Mouse (Mus musculus): ENCODE results near the gene Eepd1. TPM values are rescaled to one million over a fixed set of nuclear protein-coding genes. Genes with fewer than 3 reads are reported as not detected.

Eepd1 gene
- polyA plus RNA-seq, 1 experiment from 2014 or later: 6.1 TPM

DNA sequence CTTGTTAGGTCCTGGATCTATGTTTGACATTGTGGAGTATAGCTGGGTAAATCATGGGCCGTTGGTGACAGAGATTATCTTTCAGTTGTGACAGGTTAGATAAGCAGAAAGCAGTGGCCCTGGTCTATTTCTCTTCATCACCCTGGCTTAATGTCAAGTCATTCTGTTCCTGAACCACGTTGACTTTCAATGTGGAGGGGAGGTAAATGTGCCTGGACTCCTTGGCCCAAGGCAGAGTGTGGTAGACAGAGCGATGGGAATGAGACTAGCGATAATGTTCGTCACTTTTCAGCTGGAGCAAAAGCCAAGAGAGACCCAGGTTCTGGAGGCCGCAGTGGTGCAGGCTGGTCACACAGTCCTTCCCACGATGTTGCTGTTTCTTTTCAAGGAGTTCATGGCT lies 35.3 kb downstream of the Eepd1 start:
- Histone ChIP-seq H3K4me3 (ENCODE audit: low read length) (no peak overlapping the region), H3K27me3 (ENCODE audit: control insufficient read depth, insufficient read depth, low read length) (no peaks in the 10 kb centered on the region), H3K36me3 (ENCODE audit: control insufficient read depth, insufficient read depth, low read length) (no peaks in the 10 kb centered on the region), H3K9me3 (ENCODE audit: control insufficient read depth, low read length) (no peaks in the 10 kb centered on the region), H3K4me1 (ENCODE audit: control insufficient read depth, insufficient read depth, low read length) (peaks cover 4% of the 10 kb centered on the region; the same call in 1 of the 2 replicates), H3K27ac (ENCODE audit: low read depth, low read length) (no peak overlapping the region), H3K9ac (ENCODE audit: low read depth, low read length) (no peak overlapping the region), H3K4me2 (replicated peaks; ENCODE audit: low read depth, low read length) (no peak overlapping the region)
- ATAC-seq (ENCODE audit: low FRiP score, low TSS enrichment): no peak
- 76% methylated on average over 7 of the region's 7 CpGs for WGBS

GRCm38 (mm10) chr9:25517982-25518381 lies 36.6 kb downstream of the Eepd1 start:
- H3K9me3 ChIP-seq (ENCODE audit: control insufficient read depth, low read length): no peaks in the 10 kb centered on the region
- no peak overlapping the region for H3K9ac ChIP-seq (ENCODE audit: low read depth, low read length)
- no peaks in the 10 kb centered on the region for H3K36me3 ChIP-seq (ENCODE audit: control insufficient read depth, insufficient read depth, low read length)
- no peak overlapping the region for H3K4me2 ChIP-seq (replicated peaks; ENCODE audit: low read depth, low read length)
- no peaks in the 10 kb centered on the region for H3K27me3 ChIP-seq (ENCODE audit: control insufficient read depth, insufficient read depth, low read length)
- H3K4me1 ChIP-seq (ENCODE audit: control insufficient read depth, insufficient read depth, low read length): peaks cover 4% of the 10 kb centered on the region; the same call in 1 of the 2 replicates
- WGBS: 56% methylated on average over 4 of the region's 4 CpGs
- ATAC-seq (ENCODE audit: low FRiP score, low TSS enrichment): no peak
- H3K27ac ChIP-seq (ENCODE audit: low read depth, low read length): no peak overlapping the region
- H3K4me3 ChIP-seq (ENCODE audit: low read length): no peak overlapping the region

DNA sequence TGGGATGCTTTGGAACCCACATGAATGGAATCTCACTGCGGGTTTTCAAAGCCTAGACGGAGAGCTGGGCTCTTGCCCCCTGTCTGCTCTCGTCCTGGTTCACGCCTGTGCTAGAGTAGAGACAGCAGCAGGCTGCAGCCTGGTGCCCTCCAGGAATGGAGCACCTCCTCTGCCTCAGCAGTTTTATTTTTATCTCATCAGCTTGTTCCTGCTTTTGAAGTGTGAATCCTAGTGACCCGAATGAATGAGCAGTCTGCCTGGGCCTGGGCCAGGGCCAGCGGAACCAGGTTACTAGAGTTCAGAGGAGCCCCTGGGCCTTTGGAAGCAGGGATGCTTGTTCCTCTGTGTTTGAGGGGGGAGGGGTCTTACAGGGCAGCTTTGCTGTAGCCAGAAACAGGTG lies 37.8 kb downstream of the Eepd1 start:
- 51% methylated on average over 6 of the region's 6 CpGs for WGBS
- no peak for ATAC-seq (ENCODE audit: low FRiP score, low TSS enrichment)

DNA sequence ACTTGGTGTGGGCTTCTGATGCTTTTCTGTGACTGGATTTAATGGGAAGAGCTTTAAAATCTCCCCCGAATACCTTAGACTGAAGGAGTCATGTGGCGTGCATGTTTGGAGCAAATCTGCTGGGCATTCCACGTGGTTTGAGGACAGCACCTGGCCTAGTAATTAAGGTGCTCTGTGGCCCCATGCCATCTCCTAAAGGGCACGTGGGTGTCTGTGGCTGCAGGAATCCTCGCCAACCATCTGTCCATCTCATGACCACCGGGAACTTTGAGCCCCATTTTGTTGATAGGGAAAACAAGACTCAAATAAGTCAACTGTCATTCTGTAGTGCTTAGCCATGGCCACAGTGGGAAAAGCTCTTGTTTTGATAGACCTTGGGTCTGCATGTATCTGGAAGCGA lies 39.5 kb downstream of the Eepd1 start:
- H3K4me2 ChIP-seq (replicated peaks; ENCODE audit: low read depth, low read length): no peak overlapping the region
- ATAC-seq (ENCODE audit: low FRiP score, low TSS enrichment): no peak
- 90% methylated on average over 7 of the region's 7 CpGs for WGBS

More for the DNA sequence above, 37.8 kb downstream of the Eepd1 start:
- no peaks in the 10 kb centered on the region for H3K36me3 ChIP-seq (ENCODE audit: control insufficient read depth, insufficient read depth, low read length)
- H3K9me3 ChIP-seq (ENCODE audit: control insufficient read depth, low read length): no peaks in the 10 kb centered on the region
- H3K4me2 ChIP-seq (replicated peaks; ENCODE audit: low read depth, low read length): no peak overlapping the region
- no peak overlapping the region for H3K27ac ChIP-seq (ENCODE audit: low read depth, low read length)
- peaks cover 4% of the 10 kb centered on the region; the same call in 1 of the 2 replicates for H3K4me1 ChIP-seq (ENCODE audit: control insufficient read depth, insufficient read depth, low read length)
- no peak overlapping the region for H3K4me3 ChIP-seq (ENCODE audit: low read length)
- H3K9ac ChIP-seq (ENCODE audit: low read depth, low read length): no peak overlapping the region
- no peaks in the 10 kb centered on the region for H3K27me3 ChIP-seq (ENCODE audit: control insufficient read depth, insufficient read depth, low read length)

GRCm38 (mm10) chr9:25521825-25522224 lies 40.5 kb downstream of the Eepd1 start:
- ATAC-seq (ENCODE audit: low FRiP score, low TSS enrichment): no peak
- no peak overlapping the region for H3K9ac ChIP-seq (ENCODE audit: low read depth, low read length)
- H3K27me3 ChIP-seq (ENCODE audit: control insufficient read depth, insufficient read depth, low read length): no peaks in the 10 kb centered on the region
- H3K9me3 ChIP-seq (ENCODE audit: control insufficient read depth, low read length): no peaks in the 10 kb centered on the region
- WGBS: 95% methylated on average over 2 of the region's 2 CpGs
- H3K4me1 ChIP-seq (ENCODE audit: control insufficient read depth, insufficient read depth, low read length): peaks cover 4% of the 10 kb centered on the region; the same call in 1 of the 2 replicates
- H3K27ac ChIP-seq (ENCODE audit: low read depth, low read length): no peak overlapping the region
- H3K36me3 ChIP-seq (ENCODE audit: control insufficient read depth, insufficient read depth, low read length): no peaks in the 10 kb centered on the region
- H3K4me2 ChIP-seq (replicated peaks; ENCODE audit: low read depth, low read length): no peak overlapping the region
- no peak overlapping the region for H3K4me3 ChIP-seq (ENCODE audit: low read length)

More for the DNA sequence above, 39.5 kb downstream of the Eepd1 start:
- Histone ChIP-seq H3K9ac (ENCODE audit: low read depth, low read length) (no peak overlapping the region), H3K27ac (ENCODE audit: low read depth, low read length) (no peak overlapping the region), H3K36me3 (ENCODE audit: control insufficient read depth, insufficient read depth, low read length) (no peaks in the 10 kb centered on the region), H3K9me3 (ENCODE audit: control insufficient read depth, low read length) (no peaks in the 10 kb centered on the region), H3K27me3 (ENCODE audit: control insufficient read depth, insufficient read depth, low read length) (no peaks in the 10 kb centered on the region), H3K4me3 (ENCODE audit: low read length) (no peak overlapping the region), H3K4me1 (ENCODE audit: control insufficient read depth, insufficient read depth, low read length) (peaks cover 4% of the 10 kb centered on the region; the same call in 1 of the 2 replicates)

GRCm38 (mm10) chr9:25526516-25526915 lies 45.2 kb downstream of the Eepd1 start:
- no peak overlapping the region for H3K9ac ChIP-seq (ENCODE audit: low read depth, low read length)
- no peaks in the 10 kb centered on the region for H3K27me3 ChIP-seq (ENCODE audit: control insufficient read depth, insufficient read depth, low read length)
- no peak for ATAC-seq (ENCODE audit: low FRiP score, low TSS enrichment)
- H3K9me3 ChIP-seq (ENCODE audit: control insufficient read depth, low read length): no peaks in the 10 kb centered on the region
- no peaks in the 10 kb centered on the region for H3K36me3 ChIP-seq (ENCODE audit: control insufficient read depth, insufficient read depth, low read length)
- H3K4me2 ChIP-seq (replicated peaks; ENCODE audit: low read depth, low read length): no peak overlapping the region
- 39% methylated on average over 1 of the region's 1 CpGs for WGBS
- H3K4me3 ChIP-seq (ENCODE audit: low read length): no peak overlapping the region
- no peak overlapping the region for H3K27ac ChIP-seq (ENCODE audit: low read depth, low read length)
- no peaks in the 10 kb centered on the region for H3K4me1 ChIP-seq (ENCODE audit: control insufficient read depth, insufficient read depth, low read length)

DNA sequence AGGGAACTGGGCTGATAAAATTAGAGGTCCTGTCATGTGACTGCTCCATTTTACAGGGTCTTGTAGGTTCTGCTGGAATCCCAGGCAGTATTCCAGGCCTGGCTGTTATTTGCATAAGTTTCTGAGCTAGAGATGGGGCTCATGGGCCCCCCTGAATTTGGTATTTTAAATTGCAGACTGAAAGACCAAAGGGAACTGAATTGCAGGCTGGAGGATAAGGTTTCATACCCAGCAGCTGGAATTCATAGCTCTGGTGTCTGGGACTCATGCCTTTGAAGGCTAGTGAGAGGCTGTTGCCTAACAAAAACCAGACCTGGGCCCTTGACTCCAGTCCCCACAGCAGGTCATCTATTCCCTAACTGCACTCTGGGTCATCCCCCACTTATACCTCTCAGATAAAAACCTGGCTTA lies 45.6 kb downstream of the Eepd1 start:
- ATAC-seq (ENCODE audit: low FRiP score, low TSS enrichment): no peak
- Histone ChIP-seq H3K4me2 (replicated peaks; ENCODE audit: low read depth, low read length) (no peak overlapping the region), H3K36me3 (ENCODE audit: control insufficient read depth, insufficient read depth, low read length) (no peaks in the 10 kb centered on the region), H3K27ac (ENCODE audit: low read depth, low read length) (no peak overlapping the region), H3K4me3 (ENCODE audit: low read length) (no peak overlapping the region), H3K27me3 (ENCODE audit: control insufficient read depth, insufficient read depth, low read length) (no peaks in the 10 kb centered on the region), H3K9me3 (ENCODE audit: control insufficient read depth, low read length) (no peaks in the 10 kb centered on the region), H3K4me1 (ENCODE audit: control insufficient read depth, insufficient read depth, low read length) (no peaks in the 10 kb centered on the region), H3K9ac (ENCODE audit: low read depth, low read length) (no peak overlapping the region)

DNA sequence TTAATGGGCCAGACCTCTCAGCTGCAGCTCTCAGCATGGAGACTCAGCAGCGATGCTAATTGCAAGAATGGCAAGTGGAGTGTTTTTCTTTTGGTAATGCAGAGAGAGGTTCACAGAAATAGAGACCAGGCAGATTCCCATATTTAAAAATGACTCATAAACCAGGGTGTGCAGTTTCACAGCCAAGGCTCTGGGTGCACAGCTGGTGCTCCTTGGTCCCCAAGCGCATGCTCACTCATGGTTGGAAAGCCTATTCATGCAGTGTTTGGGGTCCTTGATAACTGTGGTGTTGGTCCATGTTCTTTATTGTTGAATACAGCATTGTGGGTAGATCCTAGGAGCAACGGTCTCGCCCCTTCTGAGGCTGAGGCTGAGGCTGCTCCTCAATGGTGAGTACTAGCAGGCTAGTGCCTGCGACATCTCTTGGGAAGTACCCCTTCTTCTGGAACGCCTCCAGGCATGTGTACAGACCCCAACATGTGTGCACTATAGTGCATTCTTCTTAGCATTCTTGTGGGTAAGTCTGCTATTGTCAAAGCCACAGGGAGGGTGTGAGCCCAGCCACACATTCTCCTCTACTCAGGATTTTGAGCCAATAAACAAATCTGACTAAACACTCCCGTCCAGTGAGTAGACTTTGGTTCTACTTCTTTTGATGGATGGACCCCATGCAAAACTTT lies 46.2 kb downstream of the Eepd1 start:
- Histone ChIP-seq H3K27me3 (ENCODE audit: control insufficient read depth, insufficient read depth, low read length) (no peaks in the 10 kb centered on the region), H3K4me1 (ENCODE audit: control insufficient read depth, insufficient read depth, low read length) (no peaks in the 10 kb centered on the region), H3K9ac (ENCODE audit: low read depth, low read length) (no peak overlapping the region), H3K9me3 (ENCODE audit: control insufficient read depth, low read length) (no peaks in the 10 kb centered on the region), H3K4me2 (replicated peaks; ENCODE audit: low read depth, low read length) (no peak overlapping the region), H3K4me3 (ENCODE audit: low read length) (no peak overlapping the region), H3K36me3 (ENCODE audit: control insufficient read depth, insufficient read depth, low read length) (no peaks in the 10 kb centered on the region), H3K27ac (ENCODE audit: low read depth, low read length) (no peak overlapping the region)
- WGBS: 83% methylated on average over 7 of the region's 7 CpGs
- ATAC-seq (ENCODE audit: low FRiP score, low TSS enrichment): no peak

GRCm38 (mm10) chr9:25531627-25532026 lies 50.3 kb downstream of the Eepd1 start:
- Histone ChIP-seq H3K9me3 (ENCODE audit: control insufficient read depth, low read length) (no peaks in the 10 kb centered on the region), H3K4me2 (replicated peaks; ENCODE audit: low read depth, low read length) (no peak overlapping the region), H3K36me3 (ENCODE audit: control insufficient read depth, insufficient read depth, low read length) (no peaks in the 10 kb centered on the region), H3K27me3 (ENCODE audit: control insufficient read depth, insufficient read depth, low read length) (no peaks in the 10 kb centered on the region), H3K4me1 (ENCODE audit: control insufficient read depth, insufficient read depth, low read length) (no peaks in the 10 kb centered on the region), H3K9ac (ENCODE audit: low read depth, low read length) (no peak overlapping the region), H3K27ac (ENCODE audit: low read depth, low read length) (no peak overlapping the region), H3K4me3 (ENCODE audit: low read length) (no peak overlapping the region)
- ATAC-seq (ENCODE audit: low FRiP score, low TSS enrichment): no peak
- WGBS: 93% methylated on average over 1 of the region's 1 CpGs

All from kidney, embryonic 14.5 days (tissue).